Mouse (Mus musculus) neural tube, embryonic 14.5 days (tissue): Measurements from ENCODE around the gene Mthfs. TPM values are rescaled to one million over a fixed set of nuclear protein-coding genes. Genes with fewer than 3 reads are reported as not detected.

Experiments
- ATAC-seq: fragments of 200-750 bp; cut with Nextera tagmentation; 2 replicates; pipeline ENCODE4 v1.8.0; 2017; ENCODE audit warnings: low read depth, mild to moderate bottlenecking, moderate TSS enrichment, moderate library complexity
- H3K27ac ChIP-seq: fragments of 300-500 bp; sonication (generic); 2 replicates; pipeline ENCODE4 v1.5.1; 2014; ENCODE audit warnings: low read depth, mild to moderate bottlenecking, control low read depth, low read length, moderate library complexity, mixed read lengths
- H3K27me3 ChIP-seq: fragments of 300-500 bp; sonication (generic); 2 replicates; pipeline ENCODE4 v1.6.1; 2014; ENCODE audit warnings: low read length; ENCODE audit not compliant: control insufficient read depth, insufficient read depth
- H3K36me3 ChIP-seq: fragments of 300-500 bp; sonication (generic); 2 replicates; pipeline ENCODE4 v1.6.1; 2014; ENCODE audit warnings: low read length, mixed read lengths; ENCODE audit not compliant: control insufficient read depth, insufficient read depth
- H3K4me1 ChIP-seq: fragments of 300-500 bp; sonication (generic); 2 replicates; pipeline ENCODE4 v1.6.1; 2014; ENCODE audit warnings: low read length; ENCODE audit not compliant: control insufficient read depth, insufficient read depth
- H3K4me2 ChIP-seq: fragments of 300-500 bp; sonication (generic); 2 replicates; pipeline ENCODE4 v1.6.1; 2014; ENCODE audit warnings: mild to moderate bottlenecking, low read depth, low read length, control low read depth
- H3K4me3 ChIP-seq: fragments of 300-500 bp; sonication (generic); 2 replicates; pipeline ENCODE4 v1.5.1; 2014; ENCODE audit warnings: low read depth, low read length, control low read depth, mixed read lengths
- H3K9ac ChIP-seq: fragments of 300-500 bp; sonication (generic); replicated peaks from 2 replicates; pipeline ENCODE4 v1.6.1; 2014; ENCODE audit warnings: low read depth, mild to moderate bottlenecking, control low read depth, low read length, mixed read lengths
- H3K9me3 ChIP-seq: fragments of 300-500 bp; sonication (generic); 2 replicates; pipeline ENCODE4 v1.6.1; 2016; ENCODE audit warnings: low read length; ENCODE audit not compliant: control insufficient read depth
- WGBS: fragments of 180-500 bp; shearing (Covaris S2); extraction: QIAGEN DNeasy Blood & Tissue Kit; methylation state at CpG from one replicate; pipeline ENCODE4 v1.1.7; 2014; 5-methylcytosine and 5-hydroxymethylcytosine counted together
- polyA plus RNA-seq: library from polyadenylated mRNA; unstranded; fragments of >200 nt; fragmentation: Nextera tagmentation; extraction: Ambion mirVana; gene quantifications from 2 replicates; pipeline ENCODE4 v1.2.1, GENCODE M21; 2014

Mthfs gene
- polyA plus RNA-seq, 1 experiment from 2014 or later = 18.6 TPM

GRCm38 (mm10) chr9:89267572-89267971 lies 57.1 kb downstream of the Mthfs start:
- Histone ChIP-seq H3K9ac (no peak overlapping the region), H3K36me3 (no peaks in the 10 kb centered on the region), H3K9me3 (no peaks in the 10 kb centered on the region), H3K27me3 (no peaks in the 10 kb centered on the region), H3K4me3 (no peak overlapping the region), H3K4me2 (no peak overlapping the region), H3K27ac (no peak overlapping the region), H3K4me1 (no peaks in the 10 kb centered on the region)
- WGBS = 46% methylated on average over 5 of the region's 5 CpGs
- no peak for ATAC-seq

- Histone ChIP-seq H3K4me1 (no peaks in the 10 kb centered on the region), H3K36me3 (no peaks in the 10 kb centered on the region), H3K27me3 (no peaks in the 10 kb centered on the region), H3K27ac (no peak overlapping the region), H3K9ac (no peak overlapping the region), H3K9me3 (no peaks in the 10 kb centered on the region), H3K4me2 (no peak overlapping the region), H3K4me3 (no peak overlapping the region)
- no peak for ATAC-seq
- WGBS = 69% methylated on average over 2 of the region's 2 CpGs
Measured at GRCm38 (mm10) chr9:89270376-89270775, 59.9 kb downstream of the Mthfs start.

- Histone ChIP-seq H3K4me3 (no peak overlapping the region), H3K36me3 (no peaks in the 10 kb centered on the region), H3K27me3 (no peaks in the 10 kb centered on the region), H3K4me1 (no peaks in the 10 kb centered on the region), H3K27ac (no peak overlapping the region), H3K9ac (no peak overlapping the region), H3K4me2 (no peak overlapping the region), H3K9me3 (no peaks in the 10 kb centered on the region)
- WGBS = 72% methylated on average over 7 of the region's 7 CpGs
- no peak for ATAC-seq
Measured at GRCm38 (mm10) chr9:89273766-89274165, 63.3 kb downstream of the Mthfs start.

- no peaks in the 10 kb centered on the region for H3K4me1 ChIP-seq
- H3K27me3 ChIP-seq = no peaks in the 10 kb centered on the region
- no peak overlapping the region for H3K27ac ChIP-seq
- no peaks in the 10 kb centered on the region for H3K36me3 ChIP-seq
- H3K9ac ChIP-seq = no peak overlapping the region
- ATAC-seq = no peak
- no peak overlapping the region for H3K4me2 ChIP-seq
- WGBS = 91% methylated on average over 8 of the region's 8 CpGs
- H3K9me3 ChIP-seq = no peaks in the 10 kb centered on the region
- H3K4me3 ChIP-seq = no peak overlapping the region
Measured at GRCm38 (mm10) chr9:89278207-89278606, 67.7 kb downstream of the Mthfs start.

GRCm38 (mm10) chr9:89282374-89283068 lies 72.0 kb downstream of the Mthfs start:
- no peaks in the 10 kb centered on the region for H3K4me1 ChIP-seq
- H3K9me3 ChIP-seq = no peaks in the 10 kb centered on the region
- H3K36me3 ChIP-seq = no peaks in the 10 kb centered on the region
- H3K27ac ChIP-seq = no peak overlapping the region
- no peak overlapping the region for H3K4me2 ChIP-seq
- H3K4me3 ChIP-seq = no peak overlapping the region
- no peak overlapping the region for H3K9ac ChIP-seq
- ATAC-seq = no peak
- no peaks in the 10 kb centered on the region for H3K27me3 ChIP-seq
- 85% methylated on average over 2 of the region's 2 CpGs for WGBS

- Histone ChIP-seq H3K4me1 (no peaks in the 10 kb centered on the region), H3K27me3 (no peaks in the 10 kb centered on the region), H3K9ac (no peak overlapping the region), H3K27ac (no peak overlapping the region), H3K9me3 (no peaks in the 10 kb centered on the region), H3K4me3 (no peak overlapping the region), H3K4me2 (no peak overlapping the region), H3K36me3 (no peaks in the 10 kb centered on the region)
- WGBS = 66% methylated on average over 2 of the region's 2 CpGs
- no peak for ATAC-seq
Measured at GRCm38 (mm10) chr9:89288037-89288436, 77.6 kb downstream of the Mthfs start.

DNA sequence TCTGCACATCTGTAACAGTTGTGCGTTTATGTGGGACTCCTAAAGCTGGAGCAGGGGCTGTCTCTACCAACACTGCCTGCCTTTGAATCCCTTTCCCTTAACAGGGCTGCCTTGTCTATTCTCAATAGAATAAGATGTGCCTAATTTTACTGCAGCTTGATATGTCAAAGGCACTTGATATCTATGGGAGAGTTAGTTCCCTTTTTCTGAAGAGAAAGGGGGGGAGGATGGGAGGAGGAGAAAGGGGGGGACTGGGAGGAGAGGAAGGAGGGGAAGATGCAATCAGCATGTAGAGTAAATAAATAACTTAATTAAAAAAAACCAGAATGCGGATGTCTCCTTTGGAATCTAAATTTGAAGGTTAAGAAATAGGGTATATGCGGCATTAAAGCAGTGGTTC lies 82.9 kb downstream of the Mthfs start:
- no peak overlapping the region for H3K27ac ChIP-seq
- no peak overlapping the region for H3K4me2 ChIP-seq
- no peak overlapping the region for H3K4me3 ChIP-seq
- H3K27me3 ChIP-seq = no peaks in the 10 kb centered on the region
- ATAC-seq = no peak
- H3K9ac ChIP-seq = no peak overlapping the region
- no peaks in the 10 kb centered on the region for H3K9me3 ChIP-seq
- no peaks in the 10 kb centered on the region for H3K4me1 ChIP-seq
- H3K36me3 ChIP-seq = no peaks in the 10 kb centered on the region
- 86% methylated on average over 3 of the region's 3 CpGs for WGBS

GRCm38 (mm10) chr9:89294121-89294520 lies 83.6 kb downstream of the Mthfs start:
- 56% methylated on average over 3 of the region's 3 CpGs for WGBS
- Histone ChIP-seq H3K9ac (no peak overlapping the region), H3K4me1 (no peaks in the 10 kb centered on the region), H3K4me2 (no peak overlapping the region), H3K4me3 (no peak overlapping the region), H3K27me3 (no peaks in the 10 kb centered on the region), H3K27ac (no peak overlapping the region), H3K9me3 (no peaks in the 10 kb centered on the region), H3K36me3 (no peaks in the 10 kb centered on the region)
- ATAC-seq = no peak

DNA sequence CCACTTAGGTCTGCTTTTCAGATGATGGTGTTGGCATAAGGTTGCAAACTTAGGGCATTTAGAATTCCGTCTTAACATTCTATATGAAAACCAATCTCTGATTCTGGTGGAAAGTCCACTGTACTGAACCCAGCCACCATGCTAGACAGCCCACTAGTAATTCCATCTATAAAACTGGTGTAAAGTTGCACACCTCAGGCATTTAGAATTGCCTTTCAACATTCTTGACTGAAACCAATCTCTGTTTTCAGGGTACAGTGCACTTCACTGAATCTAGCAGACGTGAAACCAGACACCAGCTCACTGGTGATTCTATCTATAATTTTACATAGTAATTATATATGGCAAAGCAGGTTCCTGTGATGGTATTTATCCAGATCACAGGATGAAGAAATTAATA lies 95.2 kb downstream of the Mthfs start:
- ATAC-seq = no peak
- no peaks in the 10 kb centered on the region for H3K27me3 ChIP-seq
- no peak overlapping the region for H3K9ac ChIP-seq
- H3K27ac ChIP-seq = no peak overlapping the region
- H3K4me3 ChIP-seq = no peak overlapping the region
- no peaks in the 10 kb centered on the region for H3K36me3 ChIP-seq
- 0 out of 2 replicates have a peak, but pooled peaks cover 2% of the 10 kb centered on the region for H3K4me1 ChIP-seq
- WGBS = 80% methylated on average over 2 of the region's 2 CpGs
- H3K4me2 ChIP-seq = no peak overlapping the region
- no peaks in the 10 kb centered on the region for H3K9me3 ChIP-seq
